Mouse (Mus musculus): ENCODE results near the gene Vmn1r117. TPM values are rescaled to one million over a fixed set of nuclear protein-coding genes. Genes with fewer than 3 reads are reported as not detected.
"Not testable (repeated sequence)": the region's sequence is repeated elsewhere in the genome, so short reads cannot be mapped to it uniquely, and the experiment has no call there.

Vmn1r117 gene
- not detected in 2 replicates for polyA plus RNA-seq (2011; ENCODE audit: insufficient read depth, insufficient read length, low read depth, missing spikeins)

- H3K4me1 ChIP-seq (ENCODE audit: control insufficient read depth, insufficient read depth, low read length); H3K27ac ChIP-seq (ENCODE audit: insufficient read depth, low read length); H3K27me3 ChIP-seq (ENCODE audit: control insufficient read depth, insufficient read depth, low read length, poor library complexity, severe bottlenecking); H3K9ac ChIP-seq (ENCODE audit: low read depth, poor library complexity, severe bottlenecking); H3K9me3 ChIP-seq (replicated peaks; ENCODE audit: control insufficient read depth, insufficient read depth, low read length, poor library complexity, severe bottlenecking); H3K4me3 ChIP-seq (ENCODE audit: low read depth, low read length); H3K36me3 ChIP-seq (ENCODE audit: control insufficient read depth, insufficient read depth, low read length, poor library complexity, severe bottlenecking): not testable (repeated sequence)
Observed at GRCm38 (mm10) chr7:20884021-20884420, at the start of gene Vmn1r117. Gene Vmn1r117, minus strand, starts transcription at chr7:20884121.

GRCm38 (mm10) chr7:20912247-20912646 is 28.3 kb upstream of the Vmn1r117 start, which contains the start of gene Vmn1r118:
Gene Vmn1r118, minus strand, starts transcription at chr7:20912347.
- H3K9ac ChIP-seq (ENCODE audit: low read depth, poor library complexity, severe bottlenecking); H3K36me3 ChIP-seq (ENCODE audit: control insufficient read depth, insufficient read depth, low read length, poor library complexity, severe bottlenecking); H3K4me1 ChIP-seq (ENCODE audit: control insufficient read depth, insufficient read depth, low read length); H3K27ac ChIP-seq (ENCODE audit: insufficient read depth, low read length); H3K9me3 ChIP-seq (replicated peaks; ENCODE audit: control insufficient read depth, insufficient read depth, low read length, poor library complexity, severe bottlenecking); H3K4me3 ChIP-seq (ENCODE audit: low read depth, low read length); H3K27me3 ChIP-seq (ENCODE audit: control insufficient read depth, insufficient read depth, low read length, poor library complexity, severe bottlenecking): not testable (repeated sequence)

- not testable (repeated sequence) for H3K27me3 ChIP-seq (ENCODE audit: control insufficient read depth, insufficient read depth, low read length, poor library complexity, severe bottlenecking); H3K36me3 ChIP-seq (ENCODE audit: control insufficient read depth, insufficient read depth, low read length, poor library complexity, severe bottlenecking); H3K27ac ChIP-seq (ENCODE audit: insufficient read depth, low read length); H3K4me3 ChIP-seq (ENCODE audit: low read depth, low read length); H3K4me1 ChIP-seq (ENCODE audit: control insufficient read depth, insufficient read depth, low read length); H3K9ac ChIP-seq (ENCODE audit: low read depth, poor library complexity, severe bottlenecking); H3K9me3 ChIP-seq (replicated peaks; ENCODE audit: control insufficient read depth, insufficient read depth, low read length, poor library complexity, severe bottlenecking)
Observed at GRCm38 (mm10) chr7:20871956-20872355, 12.0 kb downstream of the Vmn1r117 start, which contains the start of gene Vmn1r116. Gene Vmn1r116, plus strand, starts transcription at chr7:20872256.

GRCm38 (mm10) chr7:20844885-20845284 is 39.0 kb downstream of the Vmn1r117 start, which contains the start of gene Vmn1r115:
Gene Vmn1r115, minus strand, starts transcription at chr7:20844985.
- not testable (repeated sequence) for H3K27ac ChIP-seq (ENCODE audit: insufficient read depth, low read length); H3K9me3 ChIP-seq (replicated peaks; ENCODE audit: control insufficient read depth, insufficient read depth, low read length, poor library complexity, severe bottlenecking); H3K4me1 ChIP-seq (ENCODE audit: control insufficient read depth, insufficient read depth, low read length); H3K9ac ChIP-seq (ENCODE audit: low read depth, poor library complexity, severe bottlenecking); H3K4me3 ChIP-seq (ENCODE audit: low read depth, low read length); H3K36me3 ChIP-seq (ENCODE audit: control insufficient read depth, insufficient read depth, low read length, poor library complexity, severe bottlenecking); H3K27me3 ChIP-seq (ENCODE audit: control insufficient read depth, insufficient read depth, low read length, poor library complexity, severe bottlenecking)

Other genes with a start within 250 kb of the Vmn1r117 start
- gene Vmn1r107, start 215.2 kb downstream of the Vmn1r117 start, polyA plus RNA-seq (2011; ENCODE audit: insufficient read depth, insufficient read length, low read depth, missing spikeins), result not detected in 2 replicates
- gene Vmn1r111, start 180.9 kb downstream of the Vmn1r117 start, polyA plus RNA-seq (2011; ENCODE audit: insufficient read depth, insufficient read length, low read depth, missing spikeins), result not detected in 2 replicates
- gene Gm10668, start 153.5 kb downstream of the Vmn1r117 start, polyA plus RNA-seq (2011; ENCODE audit: insufficient read depth, insufficient read length, low read depth, missing spikeins), result not detected in 2 replicates
- not detected in 2 replicates for gene Vmn1r112, start 112.9 kb downstream of the Vmn1r117 start, polyA plus RNA-seq (2011; ENCODE audit: insufficient read depth, insufficient read length, low read depth, missing spikeins)
- gene Vmn1r113, start 96.8 kb downstream of the Vmn1r117 start, polyA plus RNA-seq (2011; ENCODE audit: insufficient read depth, insufficient read length, low read depth, missing spikeins), result not detected in 2 replicates
- not detected in 2 replicates for gene Vmn1r114, start 71.9 kb downstream of the Vmn1r117 start, polyA plus RNA-seq (2011; ENCODE audit: insufficient read depth, insufficient read length, low read depth, missing spikeins)
- not detected in 2 replicates for gene Vmn1r115, start 39.1 kb downstream of the Vmn1r117 start, polyA plus RNA-seq (2011; ENCODE audit: insufficient read depth, insufficient read length, low read depth, missing spikeins)
- gene Vmn1r116, start 11.9 kb downstream of the Vmn1r117 start, polyA plus RNA-seq (2011; ENCODE audit: insufficient read depth, insufficient read length, low read depth, missing spikeins), result not detected in 2 replicates
- gene Vmn1r118, start 28.2 kb upstream of the Vmn1r117 start, polyA plus RNA-seq (2011; ENCODE audit: insufficient read depth, insufficient read length, low read depth, missing spikeins), result not detected in 2 replicates
- gene Vmn1r119, start 128.3 kb upstream of the Vmn1r117 start, polyA plus RNA-seq (2011; ENCODE audit: insufficient read depth, insufficient read length, low read depth, missing spikeins), result not detected in 2 replicates
- not detected in 2 replicates for gene Vmn1r120, start 169.7 kb upstream of the Vmn1r117 start, polyA plus RNA-seq (2011; ENCODE audit: insufficient read depth, insufficient read length, low read depth, missing spikeins)
- gene Vmn1r121, start 214.4 kb upstream of the Vmn1r117 start, polyA plus RNA-seq (2011; ENCODE audit: insufficient read depth, insufficient read length, low read depth, missing spikeins), result not detected in 2 replicates